Mouse (Mus musculus) myocyte (in vitro differentiated cells): ENCODE data around the gene Tbc1d19. TPM values are rescaled to one million over a fixed set of nuclear protein-coding genes. Genes with fewer than 3 reads are reported as not detected.

Source experiments
- H3K27me3 ChIP-seq: one replicate; pipeline ENCODE4 v1.6.1; 2011; ENCODE audit not compliant: control insufficient read depth, insufficient read depth, insufficient read length
- H3K36me3 ChIP-seq: one replicate; pipeline ENCODE4 v1.6.1; 2011; ENCODE audit not compliant: control insufficient read depth, insufficient read depth
- H3K4me2 ChIP-seq: one replicate; pipeline ENCODE4 v1.6.1; 2011; ENCODE audit warnings: low read depth, control low read depth
- H3K4me3 ChIP-seq: one replicate; pipeline ENCODE4 v1.5.1; 2011; ENCODE audit warnings: mild to moderate bottlenecking, control low read depth, moderate library complexity
- H3K79me2 ChIP-seq: one replicate; pipeline ENCODE4 v1.6.1; 2011; ENCODE audit not compliant: control insufficient read depth, insufficient read depth
- H3ac ChIP-seq: one replicate; pipeline ENCODE4 v1.6.1; 2011; ENCODE audit not compliant: control insufficient read depth, insufficient read length
- CEBPB ChIP-seq: IDR thresholded peaks from 2 replicates; pipeline ENCODE4 v1.6.1; 2011; ENCODE audit warnings: mild to moderate bottlenecking, moderate library complexity; ENCODE audit not compliant: poor library complexity, insufficient read depth, severe bottlenecking
- E2F4 ChIP-seq: IDR thresholded peaks from one replicate; pipeline ENCODE4 v1.6.1; 2011; ENCODE audit warnings: mild to moderate bottlenecking, control low read depth, moderate library complexity; ENCODE audit not compliant: insufficient read depth
- MAX ChIP-seq: IDR thresholded peaks from one replicate; pipeline ENCODE4 v1.6.1; 2011; ENCODE audit warnings: low read depth, mild to moderate bottlenecking, control low read depth
- MYOD1 ChIP-seq, 3 experiments: IDR thresholded peaks; one replicate each; pipeline ENCODE4 v1.6.1; 2011; ENCODE audit warnings: control low read depth in 2 of 3, low read depth in 2 of 3, mild to moderate bottlenecking in 2 of 3, moderate library complexity in 1 of 3; ENCODE audit not compliant: insufficient read length in 2 of 3, control insufficient read depth in 1 of 3
- MYOG ChIP-seq, 3 experiments: IDR thresholded peaks; one replicate each; pipeline ENCODE4 v1.6.1; 2011; ENCODE audit warnings: control low read depth in 2 of 3, low read depth in 2 of 3, mild to moderate bottlenecking in 2 of 3; ENCODE audit not compliant: insufficient read length in 2 of 3, control insufficient read depth in 1 of 3, insufficient read depth in 1 of 3
- POLR2A ChIP-seq: IDR thresholded peaks from one replicate; pipeline ENCODE4 v1.6.1; 2011; ENCODE audit warnings: low read depth, mild to moderate bottlenecking, control low read depth, moderate library complexity; ENCODE audit not compliant: insufficient read length
- POLR2AphosphoS2 ChIP-seq: IDR thresholded peaks from one replicate; pipeline ENCODE4 v1.6.1; 2011; ENCODE audit warnings: low read depth, control low read depth; ENCODE audit not compliant: insufficient read length
- REST ChIP-seq: IDR thresholded peaks from one replicate; pipeline ENCODE4 v1.6.1; 2011; ENCODE audit warnings: mild to moderate bottlenecking, control low read depth, moderate library complexity; ENCODE audit not compliant: insufficient read depth, insufficient read length
- SRF ChIP-seq: IDR thresholded peaks from one replicate; pipeline ENCODE4 v1.6.1; 2011; ENCODE audit warnings: low read depth; ENCODE audit not compliant: control insufficient read depth, insufficient read length
- TCF12 ChIP-seq: IDR thresholded peaks from one replicate; pipeline ENCODE4 v1.6.1; 2011; ENCODE audit warnings: mild to moderate bottlenecking, control low read depth; ENCODE audit not compliant: poor library complexity, insufficient read depth, severe bottlenecking
- TCF3 ChIP-seq: IDR thresholded peaks from one replicate; pipeline ENCODE4 v1.6.1; 2011; ENCODE audit warnings: low read depth, control low read depth; ENCODE audit not compliant: insufficient read length
- USF1 ChIP-seq: IDR thresholded peaks from one replicate; pipeline ENCODE4 v1.6.1; 2011; ENCODE audit warnings: low read depth, mild to moderate bottlenecking, control low read depth, moderate library complexity
- polyA plus RNA-seq: library from polyadenylated mRNA; unstranded; fragments of >200 nt; fragmentation: generic; extraction: Trizol; gene quantifications from one replicate; pipeline ENCODE4 v1.2.1, GENCODE M21; 2012; ENCODE audit warnings: missing spikeins

Tbc1d19 gene
- polyA plus RNA-seq, 1 experiment, result 10.5 TPM

DNA sequence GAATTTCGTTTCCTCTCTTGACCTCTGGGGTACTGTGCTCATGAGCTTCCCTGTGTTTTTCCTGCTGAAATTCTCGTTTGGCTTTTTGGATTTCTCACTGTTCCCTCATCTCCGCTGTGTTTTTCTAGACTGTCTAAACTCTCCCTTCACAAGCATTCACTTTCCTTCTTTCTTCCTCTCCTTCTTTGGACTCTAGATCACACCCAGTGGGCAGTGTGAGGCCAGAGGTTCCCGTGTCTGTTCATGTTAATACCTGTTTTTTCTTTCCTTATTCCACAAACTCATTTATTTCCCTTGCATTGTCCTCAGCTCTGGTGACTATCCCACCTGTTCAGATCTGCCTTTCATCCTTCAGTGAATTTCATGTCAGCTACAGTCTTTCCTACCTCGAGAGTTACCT, 55.7 kb downstream of the Tbc1d19 start:
- Histone ChIP-seq H3K79me2 (no peaks in the 10 kb centered on the region), H3K27me3 (no peaks in the 10 kb centered on the region), H3K4me2 (no peak overlapping the region), H3ac (no peak overlapping the region), H3K4me3 (no peak overlapping the region), H3K36me3 (no peaks in the 10 kb centered on the region)
- TF ChIP-seq MAX (no peak), SRF (no peak), POLR2AphosphoS2 (no peak), CEBPB (no peak), TCF12 (no peak), REST (no peak), USF1 (no peak), TCF3 (no peak), MYOD1 (IDR thresholded peaks at IDR 0.05; ENCODE audit: control insufficient read depth in 1 of 3, insufficient read length in 2 of 3, low read depth in 2 of 3) (no peak), E2F4 (no peak), POLR2A (no peak), MYOG (IDR thresholded peaks at IDR 0.05; ENCODE audit: control insufficient read depth in 1 of 3, insufficient read depth in 1 of 3, insufficient read length in 2 of 3, low read depth in 2 of 3) (no peak)

DNA sequence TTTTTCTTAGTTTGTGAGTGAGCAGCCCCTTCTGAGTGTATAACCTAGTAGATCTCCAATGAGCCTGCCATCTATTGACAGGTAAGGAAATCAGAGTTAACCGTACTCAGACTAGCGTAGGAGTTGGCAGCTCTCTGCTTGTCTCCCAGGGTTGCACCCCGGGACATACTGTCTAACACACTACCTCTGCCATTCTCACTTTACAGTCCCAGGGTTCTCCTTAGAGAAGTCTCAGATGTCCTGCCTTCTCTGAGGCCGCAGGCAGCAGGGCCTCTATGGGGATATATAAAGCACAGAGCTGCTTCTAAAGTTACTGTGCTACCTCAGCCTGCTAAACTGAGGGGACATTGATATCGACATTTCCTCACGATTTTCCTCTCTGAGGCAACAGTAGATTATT, 56.6 kb downstream of the Tbc1d19 start:
- Histone ChIP-seq H3K36me3 (no peaks in the 10 kb centered on the region), H3K4me2 (no peak overlapping the region), H3K79me2 (no peaks in the 10 kb centered on the region), H3K27me3 (no peaks in the 10 kb centered on the region), H3ac (no peak overlapping the region), H3K4me3 (no peak overlapping the region)
- TF ChIP-seq TCF3 (no peak), E2F4 (no peak), MYOG (IDR thresholded peaks at IDR 0.05; ENCODE audit: control insufficient read depth in 1 of 3, insufficient read depth in 1 of 3, insufficient read length in 2 of 3, low read depth in 2 of 3) (no peak), MAX (no peak), POLR2A (no peak), REST (no peak), CEBPB (no peak), SRF (no peak), TCF12 (no peak), MYOD1 (IDR thresholded peaks at IDR 0.05; ENCODE audit: control insufficient read depth in 1 of 3, insufficient read length in 2 of 3, low read depth in 2 of 3) (no peak), POLR2AphosphoS2 (no peak)

- Histone ChIP-seq H3ac (no peak overlapping the region), H3K4me2 (peak overlapping the region; percentile 37), H3K4me3 (no peak overlapping the region), H3K27me3 (no peaks in the 10 kb centered on the region), H3K79me2 (no peaks in the 10 kb centered on the region), H3K36me3 (peaks cover 3% of the 10 kb centered on the region)
- no peak for TF ChIP-seq USF1
- no peak for TF ChIP-seq CEBPB
- no peak for TF ChIP-seq MYOD1 (IDR thresholded peaks at IDR 0.05; ENCODE audit: control insufficient read depth in 1 of 3, insufficient read length in 2 of 3, low read depth in 2 of 3)
- TF ChIP-seq SRF, result no peak
These were observed 62.4 kb downstream of the Tbc1d19 start for GRCm38 (mm10) chr5:53871665-53872312.

GRCm38 (mm10) chr5:53874966-53875365, 65.6 kb downstream of the Tbc1d19 start:
- no peaks in the 10 kb centered on the region for H3K79me2 ChIP-seq
- no peak overlapping the region for H3K4me3 ChIP-seq
- TF ChIP-seq MYOG (IDR thresholded peaks at IDR 0.05; ENCODE audit: control insufficient read depth in 1 of 3, insufficient read depth in 1 of 3, insufficient read length in 2 of 3, low read depth in 2 of 3) (no peak), REST (no peak), USF1 (no peak), TCF3 (no peak), CEBPB (no peak), TCF12 (no peak), SRF (no peak), POLR2A (no peak)
- H3K36me3 ChIP-seq, result peaks cover 7% of the 10 kb centered on the region
- no peak overlapping the region for H3ac ChIP-seq
- H3K4me2 ChIP-seq, result no peak overlapping the region
- H3K27me3 ChIP-seq, result no peaks in the 10 kb centered on the region

- Histone ChIP-seq H3K36me3 (peaks cover 7% of the 10 kb centered on the region), H3ac (no peak overlapping the region), H3K27me3 (no peaks in the 10 kb centered on the region), H3K79me2 (no peaks in the 10 kb centered on the region), H3K4me2 (no peak overlapping the region), H3K4me3 (no peak overlapping the region)
- TF ChIP-seq TCF3, result no peak
- TF ChIP-seq MYOG (IDR thresholded peaks at IDR 0.05; ENCODE audit: control insufficient read depth in 1 of 3, insufficient read depth in 1 of 3, insufficient read length in 2 of 3, low read depth in 2 of 3), result no peak
- no peak for TF ChIP-seq TCF12
- TF ChIP-seq MYOD1 (IDR thresholded peaks at IDR 0.05; ENCODE audit: control insufficient read depth in 1 of 3, insufficient read length in 2 of 3, low read depth in 2 of 3), result no peak
- no peak for TF ChIP-seq E2F4
- TF ChIP-seq USF1, result no peak
- no peak for TF ChIP-seq POLR2A
- no peak for TF ChIP-seq CEBPB
- no peak for TF ChIP-seq REST
- no peak for TF ChIP-seq SRF
- TF ChIP-seq POLR2AphosphoS2, result no peak
- TF ChIP-seq MAX, result no peak
These were observed 71.3 kb downstream of the Tbc1d19 start for GRCm38 (mm10) chr5:53880724-53881123.
